Mouse (Mus musculus): Measurements from ENCODE around the gene Sell.
"Not testable (repeated sequence)": the region's sequence is repeated elsewhere in the genome, so short reads cannot be mapped to it uniquely, and the experiment has no call there.

The Sell gene

GRCm38 (mm10) chr1:164061925-164062324 is at the start of gene Sell:
Gene Sell (plus strand): TSS chr1:164061982.
- DNase-seq (ENCODE audit: low spot score) = no peak

- no peak for DNase-seq (ENCODE audit: low spot score)
Observed at GRCm38 (mm10) chr1:164014616-164015015, 47.2 kb upstream of the Sell start.

GRCm38 (mm10) chr1:164018221-164018896 is 43.4 kb upstream of the Sell start:
- no peak for DNase-seq (ENCODE audit: low spot score)

GRCm38 (mm10) chr1:164019789-164020188 is 42.0 kb upstream of the Sell start:
- DNase-seq (ENCODE audit: low spot score) = no peak

GRCm38 (mm10) chr1:164020746-164021145 is 41.0 kb upstream of the Sell start:
- not testable (repeated sequence) for DNase-seq (ENCODE audit: low spot score)

- DNase-seq (ENCODE audit: low spot score) = not testable (repeated sequence)
Observed at GRCm38 (mm10) chr1:164022106-164022505, 39.7 kb upstream of the Sell start.

- no peak for DNase-seq (ENCODE audit: low spot score)
Observed at GRCm38 (mm10) chr1:164025685-164026084, 36.1 kb upstream of the Sell start.

- DNase-seq (ENCODE audit: low spot score) = no peak
Observed at GRCm38 (mm10) chr1:164027416-164027815, 34.4 kb upstream of the Sell start.

GRCm38 (mm10) chr1:164040385-164041135 is 21.2 kb upstream of the Sell start:
- no peak for DNase-seq (ENCODE audit: low spot score)

- no peak for DNase-seq (ENCODE audit: low spot score)
Observed at GRCm38 (mm10) chr1:164043549-164043948, 18.2 kb upstream of the Sell start.

GRCm38 (mm10) chr1:164047934-164048333 is 13.8 kb upstream of the Sell start, which contains the start of gene Sele:
Gene Sele (plus strand): TSS chr1:164048234.
- DNase-seq (ENCODE audit: low spot score) = no peak

- no peak for DNase-seq (ENCODE audit: low spot score)
Observed at GRCm38 (mm10) chr1:164053561-164053960, 8.2 kb upstream of the Sell start.

- DNase-seq (ENCODE audit: low spot score) = no peak
Observed at GRCm38 (mm10) chr1:164054800-164055199, 7.0 kb upstream of the Sell start.

- no peak for DNase-seq (ENCODE audit: low spot score)
Observed at GRCm38 (mm10) chr1:164060071-164060470, 1.7 kb upstream of the Sell start.

- no peak for DNase-seq (ENCODE audit: low spot score)
Observed at GRCm38 (mm10) chr1:164061278-164061677, 504 bp upstream of the Sell start.

- no peak for DNase-seq (ENCODE audit: low spot score)
Observed at GRCm38 (mm10) chr1:164062856-164063255, 1.1 kb downstream of the Sell start.

GRCm38 (mm10) chr1:164063745-164064144 is 2.0 kb downstream of the Sell start:
- no peak for DNase-seq (ENCODE audit: low spot score)

GRCm38 (mm10) chr1:164069261-164069660 is 7.5 kb downstream of the Sell start:
- no peak for DNase-seq (ENCODE audit: low spot score)

- no peak for DNase-seq (ENCODE audit: low spot score)
Observed at GRCm38 (mm10) chr1:164070461-164070860, 8.7 kb downstream of the Sell start.

GRCm38 (mm10) chr1:164071111-164071510 is 9.3 kb downstream of the Sell start:
- DNase-seq (ENCODE audit: low spot score) = no peak

- no peak for DNase-seq (ENCODE audit: low spot score)
Observed at GRCm38 (mm10) chr1:164072001-164072400, 10.2 kb downstream of the Sell start.

GRCm38 (mm10) chr1:164073091-164073490 is 11.3 kb downstream of the Sell start:
- no peak for DNase-seq (ENCODE audit: low spot score)

- no peak for DNase-seq (ENCODE audit: low spot score)
Observed at GRCm38 (mm10) chr1:164073803-164074202, 12.0 kb downstream of the Sell start.

Measured in ovary, postnatal 36 days (tissue).